Mouse (Mus musculus) midbrain, embryonic 15.5 days (tissue): ENCODE measurements around the gene Defa30. TPM values are rescaled to one million over a fixed set of nuclear protein-coding genes. Genes with fewer than 3 reads are reported as not detected.
"Not testable (repeated sequence)": the region's sequence is repeated elsewhere in the genome, so short reads cannot be mapped to it uniquely, and the experiment has no call there.

Experiments
- ATAC-seq: fragments of 200-750 bp; cut with Nextera tagmentation; replicated peaks from 2 replicates; pipeline ENCODE4 v1.8.0; 2017; ENCODE audit warnings: moderate TSS enrichment
- H3K27ac ChIP-seq: fragments of 300-500 bp; sonication (generic); 2 replicates; pipeline ENCODE4 v1.5.1; 2015; ENCODE audit warnings: mild to moderate bottlenecking, inconsistent platforms
- H3K27me3 ChIP-seq: fragments of 300-500 bp; sonication (generic); replicated peaks from 2 replicates; pipeline ENCODE4 v1.6.1; 2015; ENCODE audit warnings: inconsistent platforms
- H3K36me3 ChIP-seq: fragments of 300-500 bp; sonication (generic); replicated peaks from 2 replicates; pipeline ENCODE4 v1.6.1; 2015; ENCODE audit warnings: inconsistent platforms
- H3K4me1 ChIP-seq: fragments of 300-500 bp; sonication (generic); 2 replicates; pipeline ENCODE4 v1.6.1; 2015; ENCODE audit warnings: inconsistent platforms
- H3K4me2 ChIP-seq: fragments of 300-500 bp; sonication (generic); 2 replicates; pipeline ENCODE4 v1.6.1; 2015; ENCODE audit warnings: inconsistent platforms, mild to moderate bottlenecking, moderate library complexity
- H3K4me3 ChIP-seq: fragments of 300-500 bp; sonication (generic); 2 replicates; pipeline ENCODE4 v1.5.1; 2015; ENCODE audit warnings: mild to moderate bottlenecking, inconsistent platforms
- H3K9ac ChIP-seq: fragments of 300-500 bp; sonication (generic); 2 replicates; pipeline ENCODE4 v1.6.1; 2015; ENCODE audit warnings: mild to moderate bottlenecking, inconsistent platforms
- H3K9me3 ChIP-seq: fragments of 300-500 bp; sonication (generic); 2 replicates; pipeline ENCODE4 v1.6.1; 2016; ENCODE audit warnings: inconsistent platforms
- WGBS: fragments of 180-500 bp; shearing (Covaris S2); methylation state at CpG from one replicate; pipeline ENCODE4 v1.1.7; 2015; ENCODE audit warnings: mixed read lengths; 5-methylcytosine and 5-hydroxymethylcytosine counted together
- polyA plus RNA-seq: library from polyadenylated mRNA; unstranded; fragments of >200 nt; fragmentation: Nextera tagmentation; extraction: Ambion mirVana; gene quantifications from 2 replicates; pipeline ENCODE4 v1.2.1, GENCODE M21; 2015

The Defa30 gene
- not detected in 2 replicates for polyA plus RNA-seq

DNA sequence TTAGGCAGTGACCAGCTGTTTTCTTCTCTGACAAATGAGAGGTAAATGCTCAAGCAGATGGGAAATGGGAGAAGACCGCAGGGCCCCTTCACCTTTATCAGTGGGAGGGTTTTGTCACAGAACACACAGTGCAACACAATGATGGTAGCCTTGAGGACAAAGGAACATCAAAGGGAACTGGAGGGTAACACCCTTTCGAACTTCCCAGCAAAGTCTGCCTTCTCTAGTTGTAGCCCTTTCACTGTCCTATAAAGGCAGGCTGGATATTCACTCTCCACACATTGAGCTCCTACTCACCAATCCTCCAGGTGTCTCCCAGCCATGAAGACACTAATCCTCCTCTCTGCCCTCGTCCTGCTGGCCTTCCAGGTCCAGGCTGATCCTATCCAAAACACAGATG, at the start of gene Defa30:
Gene Defa30 (plus strand): TSS at position 301 of the 400 bp plus-strand sequence.
- H3K4me1 ChIP-seq, ATAC-seq, H3K9me3 ChIP-seq, H3K27me3 ChIP-seq, H3K4me2 ChIP-seq, H3K4me3 ChIP-seq, H3K36me3 ChIP-seq, H3K9ac ChIP-seq, H3K27ac ChIP-seq: not testable (repeated sequence)
- WGBS: 55% methylated on average over 3 of the region's 3 CpGs

DNA sequence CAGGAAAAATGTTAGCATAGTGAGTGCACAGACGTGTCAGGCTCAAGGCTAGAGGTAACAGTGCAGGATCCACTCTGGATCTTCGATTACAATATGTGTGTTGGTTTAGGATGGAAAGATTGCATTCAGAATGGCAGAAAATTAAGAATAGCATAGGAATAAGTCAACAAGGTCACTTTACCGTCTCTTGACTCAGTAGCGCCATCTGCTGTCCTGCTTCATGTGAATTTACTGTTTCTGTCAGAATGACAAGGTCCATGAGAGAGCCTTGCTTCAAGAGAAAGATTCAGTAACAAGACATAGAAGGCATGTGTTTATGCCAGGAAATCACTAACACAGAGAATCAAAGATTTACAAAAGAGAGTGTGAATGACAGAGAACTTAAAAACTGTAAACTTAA, 41.3 kb upstream of the Defa30 start:
- no peak for ATAC-seq
- Histone ChIP-seq H3K4me2 (no peak overlapping the region), H3K4me3 (no peak overlapping the region), H3K4me1 (no peaks in the 10 kb centered on the region), H3K27ac (no peak overlapping the region), H3K27me3 (no peaks in the 10 kb centered on the region), H3K36me3 (no peaks in the 10 kb centered on the region), H3K9me3 (peaks cover 8% of the 10 kb centered on the region; the same call in 1 of the 2 replicates), H3K9ac (no peak overlapping the region)
- WGBS: 36% methylated on average over 4 of the region's 4 CpGs

DNA sequence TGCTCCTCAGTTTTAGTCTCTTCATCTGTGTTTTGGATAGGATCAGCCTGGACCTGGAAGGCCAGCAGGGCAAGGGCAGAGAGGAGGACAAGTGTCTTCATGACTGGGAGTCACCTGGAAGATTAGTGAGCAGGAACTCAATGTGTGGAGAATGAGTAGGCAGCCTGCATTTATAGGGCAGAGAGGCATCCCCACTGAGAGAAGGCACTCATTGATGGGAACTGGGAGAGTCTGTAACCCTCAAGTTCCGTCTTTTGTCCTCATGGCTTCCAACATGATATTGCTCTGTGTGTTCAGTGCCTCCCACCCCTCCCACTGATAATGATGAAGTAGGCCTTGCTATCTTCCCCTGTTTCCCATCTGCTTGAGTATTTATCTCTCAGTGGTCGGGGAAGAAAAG, 38.5 kb upstream of the Defa30 start, which contains the start of gene Gm14851:
Gene Gm14851 (minus strand): TSS at position 101 of the 400 bp plus-strand sequence.
- not testable (repeated sequence) for H3K27me3 ChIP-seq, H3K4me2 ChIP-seq, H3K36me3 ChIP-seq, H3K27ac ChIP-seq, H3K4me1 ChIP-seq, H3K9ac ChIP-seq, ATAC-seq, H3K4me3 ChIP-seq
- peaks cover 11% of the 10 kb centered on the region; the same call in 1 of the 2 replicates for H3K9me3 ChIP-seq
- WGBS: 75% methylated on average over 1 of the region's 2 CpGs

DNA sequence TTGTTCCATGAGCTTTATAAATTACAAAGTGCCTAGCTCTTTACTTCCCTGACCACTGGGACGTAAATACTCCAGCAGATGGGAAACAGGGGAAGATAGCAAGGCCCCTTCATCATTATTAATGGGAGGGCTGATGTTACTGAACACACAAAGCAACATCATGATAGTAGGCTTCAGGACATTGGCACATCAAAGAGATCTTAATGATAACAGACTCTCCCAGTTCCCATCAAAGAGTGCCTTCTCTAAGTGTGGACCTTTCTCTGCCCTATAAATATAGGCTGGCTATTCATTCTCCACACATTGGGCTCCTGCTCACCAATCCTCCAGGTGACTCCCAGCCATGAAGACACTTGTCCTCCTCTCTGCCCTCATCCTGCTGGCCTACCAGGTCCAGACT, 27.5 kb downstream of the Defa30 start, which contains the start of gene Defa22:
Gene Defa22 (plus strand): TSS at position 301 of the 400 bp plus-strand sequence.
- not testable (repeated sequence) for H3K36me3 ChIP-seq, H3K4me3 ChIP-seq, H3K9me3 ChIP-seq, H3K27ac ChIP-seq, ATAC-seq, H3K4me2 ChIP-seq, H3K9ac ChIP-seq, H3K4me1 ChIP-seq, H3K27me3 ChIP-seq
- WGBS: no CpG with 5 or more reads among the region's 1 CpGs

Other genes with a start within 250 kb of the Defa30 start
- not detected in 2 replicates for gene Defb33, start 242.0 kb upstream of the Defa30 start, polyA plus RNA-seq
- not detected in 2 replicates for gene Gm15056, start 232.0 kb upstream of the Defa30 start, polyA plus RNA-seq
- gene Gm6040, start 212.6 kb upstream of the Defa30 start, polyA plus RNA-seq: not detected in 2 replicates
- gene AY761185, start 189.9 kb upstream of the Defa30 start, polyA plus RNA-seq: not detected in 2 replicates
- not detected in 2 replicates for gene Defa21, start 109.1 kb upstream of the Defa30 start, polyA plus RNA-seq
- not detected in 2 replicates for gene Defa23, start 79.6 kb upstream of the Defa30 start, polyA plus RNA-seq
- gene Defa35, start 69.6 kb upstream of the Defa30 start, polyA plus RNA-seq: not detected in 2 replicates
- gene Defa25, start 50.2 kb upstream of the Defa30 start, polyA plus RNA-seq: not detected in 2 replicates
- gene Gm14851, start 38.6 kb upstream of the Defa30 start, polyA plus RNA-seq: not detected in 2 replicates
- not detected in 2 replicates for gene Defa22, start 27.6 kb downstream of the Defa30 start, polyA plus RNA-seq
- gene Defa31, start 57.0 kb downstream of the Defa30 start, polyA plus RNA-seq: not detected in 2 replicates
- gene Gm15293, start 66.9 kb downstream of the Defa30 start, polyA plus RNA-seq: not detected in 2 replicates
- not detected in 2 replicates for gene Gm15292, start 115.1 kb downstream of the Defa30 start, polyA plus RNA-seq
- gene Defa27, start 180.9 kb downstream of the Defa30 start, polyA plus RNA-seq: not detected in 2 replicates
- not detected in 2 replicates for gene Defa29, start 192.4 kb downstream of the Defa30 start, polyA plus RNA-seq
- gene Defa2, start 243.9 kb downstream of the Defa30 start, polyA plus RNA-seq: not detected in 2 replicates